Mouse (Mus musculus) bone marrow, adult 2 months (tissue): ENCODE data around the gene Gm15517.

Experiments
- CTCF ChIP-seq: fragments of 200-500 bp; IDR thresholded peaks from 2 replicates; pipeline ENCODE4 v1.5.1; 2011; ENCODE audit warnings: low read length, control low read depth; ENCODE audit not compliant: control insufficient read depth, insufficient read depth
- POLR2A ChIP-seq: fragments of 200-500 bp; IDR thresholded peaks from 2 replicates; pipeline ENCODE4 v1.6.1; 2011; ENCODE audit warnings: low read depth, mild to moderate bottlenecking, control low read depth, low read length, borderline replicate concordance; ENCODE audit not compliant: control insufficient read depth

DNA sequence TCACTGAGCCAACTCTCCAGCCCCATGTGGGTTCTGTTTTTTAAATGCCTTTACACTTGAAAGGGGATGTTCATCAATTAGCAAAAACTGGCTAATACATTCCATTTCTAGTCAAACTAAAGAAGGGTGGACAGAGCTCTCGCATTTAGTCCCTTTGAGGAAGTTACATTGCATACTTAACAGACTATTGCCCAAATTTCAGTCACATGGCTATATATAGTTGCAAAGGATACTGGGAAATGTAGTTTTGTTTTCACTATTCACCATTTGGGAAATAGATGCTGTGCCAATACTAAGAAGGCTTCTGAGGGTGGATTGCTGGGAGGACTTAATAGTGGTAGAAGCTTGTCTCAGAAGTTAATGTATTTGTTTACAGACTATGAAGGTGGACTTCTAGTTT, 19.7 kb downstream of the Gm15517 start:
- TF ChIP-seq POLR2A (no peak), CTCF (no peak)
